In genomic region chr5:77406371-77406871, GRCm38 (mm10) we compare ENCODE assay signal across 8 mouse cellular contexts. TPM values are rescaled to one million over a fixed set of nuclear protein-coding genes. Genes with fewer than 3 reads are reported as not detected.
DNase-seq lines count a peak whose midpoint lies in the region; ATAC-seq and TF ChIP-seq lines count a peak whose summit lies in the region.

No protein-coding gene starts in this region.

- DNase-seq in embryonic facial prominence, embryonic 14.5 days (ENCODE audit: low spot score): peak; percentile 60
- DNase-seq in lung, embryonic 14.5 days: peak; percentile 44
- DNase-seq in spleen, adult 12 weeks (ENCODE audit: low spot score): no peak
- DNase-seq in thymus, postnatal 14 days: no peak

- no peak overlapping the region for H3K4me2 ChIP-seq in hindbrain, embryonic 13.5 days
- H3K4me2 ChIP-seq in hindbrain, embryonic 16.5 days (ENCODE audit: low read length): no peak overlapping the region
- peak overlapping the region; percentile 98 for H3K4me2 ChIP-seq in embryonic facial prominence, embryonic 14.5 days (ENCODE audit: low read depth, low read length)
- peak overlapping the region; percentile 99; the same call in 1 of the 2 replicates for H3K4me2 ChIP-seq in hindbrain, embryonic 15.5 days
- peak overlapping the region; percentile 95 for H3K4me2 ChIP-seq in lung, embryonic 14.5 days
- no peak overlapping the region for H3K4me2 ChIP-seq in forebrain, embryonic 15.5 days (replicated peaks)

- H3K27me3 ChIP-seq in hindbrain, embryonic 13.5 days: peaks cover 33% of the 10 kb centered on the region
- H3K27me3 ChIP-seq in hindbrain, embryonic 16.5 days (replicated peaks; ENCODE audit: control insufficient read depth, insufficient read depth, low read length): no peaks in the 10 kb centered on the region
- peaks cover 6% of the 10 kb centered on the region; the same call in 1 of the 2 replicates for H3K27me3 ChIP-seq in embryonic facial prominence, embryonic 14.5 days (replicated peaks; ENCODE audit: control insufficient read depth, insufficient read depth, low read length)
- peaks cover 6% of the 10 kb centered on the region for H3K27me3 ChIP-seq in hindbrain, embryonic 15.5 days
- H3K27me3 ChIP-seq in lung, embryonic 14.5 days (ENCODE audit: insufficient read depth, low read length): no peaks in the 10 kb centered on the region; the same call in 1 of the 2 replicates
- peaks cover 16% of the 10 kb centered on the region for H3K27me3 ChIP-seq in forebrain, embryonic 15.5 days

- H3K9me3 ChIP-seq in hindbrain, embryonic 13.5 days: no peaks in the 10 kb centered on the region
- H3K9me3 ChIP-seq in hindbrain, embryonic 16.5 days (ENCODE audit: control insufficient read depth, low read length): 0 out of 2 replicates have a peak, but pooled peaks cover 2% of the 10 kb centered on the region
- no peaks in the 10 kb centered on the region for H3K9me3 ChIP-seq in embryonic facial prominence, embryonic 14.5 days (ENCODE audit: control insufficient read depth, low read length)
- no peaks in the 10 kb centered on the region for H3K9me3 ChIP-seq in hindbrain, embryonic 15.5 days
- no peaks in the 10 kb centered on the region for H3K9me3 ChIP-seq in lung, embryonic 14.5 days (ENCODE audit: low read depth, low read length)
- H3K9me3 ChIP-seq in forebrain, embryonic 15.5 days: no peaks in the 10 kb centered on the region

- TF ChIP-seq CTCF in lung, embryonic 14.5 days (IDR thresholded peaks at IDR 0.05; ENCODE audit: low read depth): no peak

- H3K36me3 ChIP-seq in hindbrain, embryonic 13.5 days: no peaks in the 10 kb centered on the region
- H3K36me3 ChIP-seq in hindbrain, embryonic 16.5 days (ENCODE audit: control insufficient read depth, insufficient read depth, low read length): no peaks in the 10 kb centered on the region
- no peaks in the 10 kb centered on the region for H3K36me3 ChIP-seq in embryonic facial prominence, embryonic 14.5 days (ENCODE audit: control insufficient read depth, insufficient read depth, low read length)
- no peaks in the 10 kb centered on the region for H3K36me3 ChIP-seq in hindbrain, embryonic 15.5 days
- H3K36me3 ChIP-seq in lung, embryonic 14.5 days (ENCODE audit: insufficient read depth): no peaks in the 10 kb centered on the region
- no peaks in the 10 kb centered on the region for H3K36me3 ChIP-seq in forebrain, embryonic 15.5 days

- H3K4me3 ChIP-seq in hindbrain, embryonic 13.5 days: peak overlapping the region; percentile 62; the same call in 1 of the 2 replicates
- no peak overlapping the region for H3K4me3 ChIP-seq in hindbrain, embryonic 16.5 days (ENCODE audit: low read length)
- peak overlapping the region; percentile 62; the same call in 1 of the 2 replicates for H3K4me3 ChIP-seq in embryonic facial prominence, embryonic 14.5 days (ENCODE audit: low read depth, low read length)
- H3K4me3 ChIP-seq in hindbrain, embryonic 15.5 days: peak overlapping the region; percentile 61; the same call in 1 of the 2 replicates
- H3K4me3 ChIP-seq in lung, embryonic 14.5 days (ENCODE audit: low read depth, low read length): no peak overlapping the region
- H3K4me3 ChIP-seq in forebrain, embryonic 15.5 days: no peak overlapping the region

- ATAC-seq in hindbrain, embryonic 13.5 days (ENCODE audit: low FRiP score): no peak
- no peak for ATAC-seq in hindbrain, embryonic 16.5 days
- ATAC-seq in embryonic facial prominence, embryonic 14.5 days (ENCODE audit: low read depth): no peak; the same call in 1 of the 2 replicates
- ATAC-seq in hindbrain, embryonic 15.5 days (ENCODE audit: low FRiP score, low read depth): no peak
- no peak for ATAC-seq in lung, embryonic 14.5 days (ENCODE audit: insufficient read depth)
- no peak for ATAC-seq in forebrain, embryonic 15.5 days (replicated peaks)

- H3K4me1 ChIP-seq in hindbrain, embryonic 13.5 days (replicated peaks): peaks cover 9% of the 10 kb centered on the region
- H3K4me1 ChIP-seq in hindbrain, embryonic 16.5 days (ENCODE audit: control insufficient read depth, insufficient read depth, low read depth, low read length): no peaks in the 10 kb centered on the region; the same call in 1 of the 2 replicates
- H3K4me1 ChIP-seq in embryonic facial prominence, embryonic 14.5 days (ENCODE audit: control insufficient read depth, insufficient read depth, low read length): 0 out of 2 replicates have a peak, but pooled peaks cover 2% of the 10 kb centered on the region
- peaks cover 9% of the 10 kb centered on the region for H3K4me1 ChIP-seq in hindbrain, embryonic 15.5 days (replicated peaks)
- peaks cover 8% of the 10 kb centered on the region; the same call in 1 of the 2 replicates for H3K4me1 ChIP-seq in lung, embryonic 14.5 days (ENCODE audit: insufficient read depth)
- peaks cover 12% of the 10 kb centered on the region for H3K4me1 ChIP-seq in forebrain, embryonic 15.5 days

- WGBS in hindbrain, embryonic 13.5 days: 53% methylated on average over 5 of the region's 5 CpGs
- WGBS in hindbrain, embryonic 16.5 days: 52% methylated on average over 5 of the region's 5 CpGs
- WGBS in embryonic facial prominence, embryonic 14.5 days: 38% methylated on average over 5 of the region's 5 CpGs
- WGBS in hindbrain, embryonic 15.5 days: 48% methylated on average over 5 of the region's 5 CpGs
- 42% methylated on average over 5 of the region's 5 CpGs for WGBS in lung, embryonic 14.5 days
- 49% methylated on average over 5 of the region's 5 CpGs for WGBS in forebrain, embryonic 15.5 days

- no peak overlapping the region for H3K27ac ChIP-seq in hindbrain, embryonic 13.5 days
- H3K27ac ChIP-seq in hindbrain, embryonic 16.5 days (ENCODE audit: low read depth, low read length): no peak overlapping the region
- H3K27ac ChIP-seq in embryonic facial prominence, embryonic 14.5 days (replicated peaks; ENCODE audit: low read depth, low read length): peak overlapping the region; percentile 4; the same call in 1 of the 2 replicates
- no peak overlapping the region for H3K27ac ChIP-seq in hindbrain, embryonic 15.5 days (replicated peaks)
- 0 out of 2 replicates have a peak overlapping the region, but pooled peaks have one; percentile 13 for H3K27ac ChIP-seq in lung, embryonic 14.5 days (ENCODE audit: low read depth)
- H3K27ac ChIP-seq in forebrain, embryonic 15.5 days (replicated peaks): no peak overlapping the region

- no peak overlapping the region for H3K9ac ChIP-seq in hindbrain, embryonic 13.5 days
- no peak overlapping the region for H3K9ac ChIP-seq in hindbrain, embryonic 16.5 days (ENCODE audit: low read depth, low read length)
- H3K9ac ChIP-seq in embryonic facial prominence, embryonic 14.5 days (ENCODE audit: low read depth, low read length): no peak overlapping the region
- no peak overlapping the region for H3K9ac ChIP-seq in hindbrain, embryonic 15.5 days
- no peak overlapping the region for H3K9ac ChIP-seq in lung, embryonic 14.5 days
- no peak overlapping the region for H3K9ac ChIP-seq in forebrain, embryonic 15.5 days (replicated peaks)

RNA-seq across cellular contexts. Expression of gene Igfbp7, which starts 1.4 kb away (rescaled TPM):
- polyA plus RNA-seq in hindbrain, embryonic 13.5 days (2015; fragmentation: Nextera tagmentation; extraction: Ambion mirVana): 54.4 and 59.4 TPM in 2 replicates
- 78.7 and 80.6 TPM in 2 replicates for polyA plus RNA-seq in hindbrain, embryonic 16.5 days (2015; fragmentation: Nextera tagmentation; extraction: Ambion mirVana)
- 85.8 and 119 TPM in 2 replicates for polyA plus RNA-seq in embryonic facial prominence, embryonic 14.5 days (2014; fragmentation: Nextera tagmentation; extraction: Ambion mirVana)
- 66.0 and 72.6 TPM in 2 replicates for polyA plus RNA-seq in hindbrain, embryonic 15.5 days (2015; fragmentation: Nextera tagmentation; extraction: Ambion mirVana)
- polyA plus RNA-seq in lung, embryonic 14.5 days (2014; fragmentation: Nextera tagmentation; extraction: Ambion mirVana): 35.1 and 37.9 TPM in 2 replicates
- polyA plus RNA-seq in forebrain, embryonic 15.5 days (2015; fragmentation: Nextera tagmentation; extraction: Ambion mirVana): 55.4 and 59.7 TPM in 2 replicates

Comparison
In these comparisons a context has a peak if more than half of its experiments do, and no peak if none do; other contexts are left out.
1. H3K4me2 ChIP-seq: peak in embryonic facial prominence, embryonic 14.5 days (single experiment), hindbrain, embryonic 15.5 days (single experiment) and lung, embryonic 14.5 days (single experiment); none in hindbrain, embryonic 13.5 days (single experiment), hindbrain, embryonic 16.5 days (single experiment) and forebrain, embryonic 15.5 days (single experiment).
2. H3K4me3 ChIP-seq: peak in hindbrain, embryonic 13.5 days (single experiment), embryonic facial prominence, embryonic 14.5 days (single experiment) and hindbrain, embryonic 15.5 days (single experiment); none in hindbrain, embryonic 16.5 days (single experiment), lung, embryonic 14.5 days (single experiment) and forebrain, embryonic 15.5 days (single experiment).
3. H3K27ac ChIP-seq: peak in embryonic facial prominence, embryonic 14.5 days (single experiment) and lung, embryonic 14.5 days (single experiment); none in hindbrain, embryonic 13.5 days (single experiment), hindbrain, embryonic 16.5 days (single experiment), hindbrain, embryonic 15.5 days (single experiment) and forebrain, embryonic 15.5 days (single experiment).
4. DNase-seq: peak in embryonic facial prominence, embryonic 14.5 days (single experiment) and lung, embryonic 14.5 days (single experiment); none in spleen, adult 12 weeks (single experiment) and thymus, postnatal 14 days (single experiment).